Mouse (Mus musculus) right cerebral cortex, postnatal 14 days (tissue): ENCODE data around the gene Thbs3.

Source experiments
- DNase-seq: peaks from one replicate; pipeline ENCODE4 v3.0.0; 2022

The Thbs3 gene

GRCm38 (mm10) chr3:89259076-89259475 lies 44.1 kb downstream of the Thbs3 start, which contains the start of gene Dpm3:
TSS of gene Dpm3 (plus strand) at chr3:89259358.
- DNase-seq, result no peak

- DNase-seq, result no peak
These were observed 45.2 kb downstream of the Thbs3 start for GRCm38 (mm10) chr3:89260211-89260610.

- no peak for DNase-seq
These were observed 47.4 kb downstream of the Thbs3 start for GRCm38 (mm10) chr3:89262417-89262816.

- DNase-seq, result peak; percentile 78
These were observed 51.5 kb downstream of the Thbs3 start for GRCm38 (mm10) chr3:89266439-89266893.

- no peak for DNase-seq
These were observed 53.9 kb downstream of the Thbs3 start for GRCm38 (mm10) chr3:89268916-89269315.

GRCm38 (mm10) chr3:89270051-89270755 lies 55.2 kb downstream of the Thbs3 start, which contains the start of gene Slc50a1:
TSS of gene Slc50a1 (minus strand) at chr3:89270570.
- peak; percentile 87 for DNase-seq

GRCm38 (mm10) chr3:89270891-89271290 lies 55.9 kb downstream of the Thbs3 start:
- peak; percentile 58 for DNase-seq

GRCm38 (mm10) chr3:89271760-89272159 lies 56.8 kb downstream of the Thbs3 start:
- DNase-seq, result no peak

GRCm38 (mm10) chr3:89276061-89276460 lies 61.1 kb downstream of the Thbs3 start:
- no peak for DNase-seq
